Comparison of ENCODE assay signal across 10 mouse cellular contexts in genomic region chr7:19257390-19258022, GRCm38 (mm10). TPM values are rescaled to one million over a fixed set of nuclear protein-coding genes. Genes with fewer than 3 reads are reported as not detected.
DNase-seq lines count a peak whose midpoint lies in the region; ATAC-seq and TF ChIP-seq lines count a peak whose summit lies in the region.
"Had no signal": no experiment of that assay in that cellular context is flagged by ENCODE, and none has a peak within 500 bp of the region (broad histone marks: within the 10 kb centered on the region; RNA-seq: fewer than 3 reads in every experiment).

No protein-coding gene starts in this region.

- H3K27me3 ChIP-seq in heart, embryonic 16.5 days (ENCODE audit: control insufficient read depth, insufficient read depth, low read length), result no peaks in the 10 kb centered on the region
- no peaks in the 10 kb centered on the region for H3K27me3 ChIP-seq in neural tube, embryonic 14.5 days (ENCODE audit: control insufficient read depth, insufficient read depth, low read length)
- H3K27me3 ChIP-seq: limb, embryonic 15.5 days had no signal

- H3K9ac ChIP-seq in heart, embryonic 16.5 days (ENCODE audit: low read length), result no peak overlapping the region
- H3K9ac ChIP-seq in neural tube, embryonic 14.5 days (replicated peaks; ENCODE audit: low read depth, low read length), result no peak overlapping the region
- H3K9ac ChIP-seq: limb, embryonic 15.5 days had no signal

- no peak overlapping the region for H3K27ac ChIP-seq in heart, embryonic 16.5 days (ENCODE audit: low read length)
- H3K27ac ChIP-seq in neural tube, embryonic 14.5 days (ENCODE audit: low read depth, low read length), result no peak overlapping the region
- H3K27ac ChIP-seq: limb, embryonic 15.5 days had no signal

- 0 out of 2 replicates have a peak, but pooled peaks have one; percentile 31 for TF ChIP-seq POLR2A in lung, adult 2 months (IDR thresholded peaks at IDR 0.05; ENCODE audit: borderline replicate concordance, extremely low read depth, low read depth, low read length)

- peak; percentile 99 for ATAC-seq in erythroid progenitor cell, adult 5-6 weeks (replicated peaks; ENCODE audit: low FRiP score, poor library complexity, severe bottlenecking)
- ATAC-seq in heart, embryonic 16.5 days (replicated peaks; ENCODE audit: extremely low read depth, insufficient read depth, low FRiP score), result peak; percentile 71
- peak; percentile 65; the same call in 1 of the 2 replicates for ATAC-seq in neural tube, embryonic 14.5 days (ENCODE audit: low read depth)

- no peak overlapping the region for H3K4me2 ChIP-seq in heart, embryonic 16.5 days (ENCODE audit: low read depth, low read length)
- no peak overlapping the region for H3K4me2 ChIP-seq in neural tube, embryonic 14.5 days (ENCODE audit: low read depth, low read length)
- H3K4me2 ChIP-seq: limb, embryonic 15.5 days had no signal

- no peaks in the 10 kb centered on the region for H3K9me3 ChIP-seq in heart, embryonic 16.5 days (replicated peaks; ENCODE audit: control insufficient read depth, low read length)
- no peaks in the 10 kb centered on the region for H3K9me3 ChIP-seq in neural tube, embryonic 14.5 days (ENCODE audit: control insufficient read depth, low read length)
- H3K9me3 ChIP-seq: limb, embryonic 15.5 days had no signal

- no peak for TF ChIP-seq CTCF in lung, adult 2 months (IDR thresholded peaks at IDR 0.05; ENCODE audit: insufficient read depth, low read length)

- H3K4me1 ChIP-seq in heart, embryonic 16.5 days (ENCODE audit: control insufficient read depth, insufficient read depth, low read length), result peaks cover 6% of the 10 kb centered on the region; the same call in 1 of the 2 replicates
- H3K4me1 ChIP-seq in lung, adult 2 months (ENCODE audit: control insufficient read depth, insufficient read depth, low read length), result no peaks in the 10 kb centered on the region; the same call in 1 of the 2 replicates
- no peaks in the 10 kb centered on the region for H3K4me1 ChIP-seq in neural tube, embryonic 14.5 days (ENCODE audit: control insufficient read depth, insufficient read depth, low read length)

- no peak overlapping the region for H3K4me3 ChIP-seq in heart, embryonic 16.5 days (ENCODE audit: low read length)
- H3K4me3 ChIP-seq in lung, adult 2 months (replicated peaks; ENCODE audit: extremely low read depth, low read depth, low read length), result peak overlapping the region; percentile 11
- H3K4me3 ChIP-seq in neural tube, embryonic 14.5 days (ENCODE audit: low read depth, low read length), result no peak overlapping the region
- H3K4me3 ChIP-seq: limb, embryonic 15.5 days had no signal

- peaks cover 61% of the 10 kb centered on the region for H3K36me3 ChIP-seq in heart, embryonic 16.5 days (ENCODE audit: control insufficient read depth, insufficient read depth)
- H3K36me3 ChIP-seq in neural tube, embryonic 14.5 days (ENCODE audit: control insufficient read depth, insufficient read depth, low read length), result peaks cover 41% of the 10 kb centered on the region

- 38% methylated on average over 11 of the region's 11 CpGs for WGBS in heart, embryonic 16.5 days
- 30% methylated on average over 11 of the region's 11 CpGs for WGBS in lung, adult 2 months
- 36% methylated on average over 11 of the region's 11 CpGs for WGBS in neural tube, embryonic 14.5 days

- DNase-seq in thymus, postnatal 0 days (ENCODE audit: low spot score), result peak; percentile 26
- DNase-seq in thymus, postnatal 10 days (ENCODE audit: low spot score in 2 of 2), result no peak
- DNase-seq in kidney, postnatal 10 days, result peak; percentile 83
- DNase-seq in lung, adult 2 months, result peak; percentile 81
- DNase-seq in urinary bladder, postnatal 4 days (ENCODE audit: low spot score in 2 of 2), result peak; percentile 69 to 79

RNA-seq across cellular contexts. Expression of gene Vasp, which starts 14.1 kb away (rescaled TPM):
- 74.3 and 75.3 TPM in 2 replicates for polyA plus RNA-seq in thymus, postnatal 0 days (2015; fragmentation: Nextera tagmentation; extraction: Ambion mirVana)
- total RNA-seq in erythroid progenitor cell, adult 5-6 weeks (2015; ENCODE audit: low replicate concordance), result 34.0 and 58.7 TPM in 2 replicates
- 17.9 and 26.7 TPM in 2 replicates for total RNA-seq in erythroid progenitor cell, adult 5-6 weeks (2017; ENCODE audit: low replicate concordance)
- polyA plus RNA-seq in heart, embryonic 16.5 days (2015; fragmentation: Nextera tagmentation; extraction: Ambion mirVana), result 84.0 and 86.1 TPM in 2 replicates
- polyA plus RNA-seq in lung, adult 2 months (2012; rRNA removed), result 194 TPM in 2 replicates
- polyA plus RNA-seq in neural tube, embryonic 14.5 days (2014; fragmentation: Nextera tagmentation; extraction: Ambion mirVana), result 17.4 and 40.9 TPM in 2 replicates

RNA-seq across cellular contexts. Expression of gene Ppm1n, which starts 22.4 kb away (rescaled TPM):
- 0.27 and 0.30 TPM in 2 replicates for polyA plus RNA-seq in thymus, postnatal 0 days (2015; fragmentation: Nextera tagmentation; extraction: Ambion mirVana)
- not detected in 2 replicates for total RNA-seq in erythroid progenitor cell, adult 5-6 weeks (2015; ENCODE audit: low replicate concordance)
- total RNA-seq in erythroid progenitor cell, adult 5-6 weeks (2017; ENCODE audit: low replicate concordance), result not detected in 2 replicates
- polyA plus RNA-seq in heart, embryonic 16.5 days (2015; fragmentation: Nextera tagmentation; extraction: Ambion mirVana), result 0.11 TPM in 1 of 2 replicates, not detected in the other
- polyA plus RNA-seq in lung, adult 2 months (2012; rRNA removed), result 0.23 and 0.36 TPM in 2 replicates
- 0.66 and 0.75 TPM in 2 replicates for polyA plus RNA-seq in neural tube, embryonic 14.5 days (2014; fragmentation: Nextera tagmentation; extraction: Ambion mirVana)
- total RNA-seq: adrenal gland, adult 18-20 months had no signal

RNA-seq across cellular contexts. Expression of gene Rtn2, which starts 24.9 kb away (rescaled TPM):
- 1.6 and 2.2 TPM in 2 replicates for polyA plus RNA-seq in thymus, postnatal 0 days (2015; fragmentation: Nextera tagmentation; extraction: Ambion mirVana)
- 4.0 TPM in 1 of 2 replicates, not detected in the other for total RNA-seq in erythroid progenitor cell, adult 5-6 weeks (2015; ENCODE audit: low replicate concordance)
- total RNA-seq in erythroid progenitor cell, adult 5-6 weeks (2017; ENCODE audit: low replicate concordance), result not detected in 2 replicates
- 27.4 and 28.5 TPM in 2 replicates for polyA plus RNA-seq in heart, embryonic 16.5 days (2015; fragmentation: Nextera tagmentation; extraction: Ambion mirVana)
- 56.3 and 76.2 TPM in 2 replicates for polyA plus RNA-seq in lung, adult 2 months (2012; rRNA removed)
- polyA plus RNA-seq in neural tube, embryonic 14.5 days (2014; fragmentation: Nextera tagmentation; extraction: Ambion mirVana), result 115 and 118 TPM in 2 replicates

RNA-seq across cellular contexts. Expression of gene Opa3, which starts 29.4 kb away (rescaled TPM):
- polyA plus RNA-seq in thymus, postnatal 0 days (2015; fragmentation: Nextera tagmentation; extraction: Ambion mirVana), result 25.4 and 25.7 TPM in 2 replicates
- 19.8 and 25.6 TPM in 2 replicates for total RNA-seq in erythroid progenitor cell, adult 5-6 weeks (2015; ENCODE audit: low replicate concordance)
- total RNA-seq in erythroid progenitor cell, adult 5-6 weeks (2017; ENCODE audit: low replicate concordance), result 20.0 and 22.7 TPM in 2 replicates
- polyA plus RNA-seq in heart, embryonic 16.5 days (2015; fragmentation: Nextera tagmentation; extraction: Ambion mirVana), result 40.4 and 41.8 TPM in 2 replicates
- polyA plus RNA-seq in lung, adult 2 months (2012; rRNA removed), result 24.6 and 27.6 TPM in 2 replicates
- 36.6 and 37.6 TPM in 2 replicates for polyA plus RNA-seq in neural tube, embryonic 14.5 days (2014; fragmentation: Nextera tagmentation; extraction: Ambion mirVana)

RNA-seq across cellular contexts. Expression of gene Gpr4, which starts 45.2 kb away (rescaled TPM):
- 0.69 and 0.80 TPM in 2 replicates for polyA plus RNA-seq in thymus, postnatal 0 days (2015; fragmentation: Nextera tagmentation; extraction: Ambion mirVana)
- not detected in 2 replicates for total RNA-seq in erythroid progenitor cell, adult 5-6 weeks (2015; ENCODE audit: low replicate concordance)
- total RNA-seq in erythroid progenitor cell, adult 5-6 weeks (2017; ENCODE audit: low replicate concordance), result not detected in 2 replicates
- polyA plus RNA-seq in heart, embryonic 16.5 days (2015; fragmentation: Nextera tagmentation; extraction: Ambion mirVana), result 2.4 and 2.7 TPM in 2 replicates
- polyA plus RNA-seq in lung, adult 2 months (2012; rRNA removed), result 21.6 and 29.5 TPM in 2 replicates
- 2.9 and 3.4 TPM in 2 replicates for polyA plus RNA-seq in neural tube, embryonic 14.5 days (2014; fragmentation: Nextera tagmentation; extraction: Ambion mirVana)

Comparison
In these comparisons a context has a peak if more than half of its experiments do, and no peak if none do; other contexts are left out.
1. DNase-seq: peak in thymus, postnatal 0 days (single experiment), kidney, postnatal 10 days (single experiment), lung, adult 2 months (single experiment) and urinary bladder, postnatal 4 days (2 of 2); none in thymus, postnatal 10 days (0 of 2).
2. Peak in every context shown above with its lines, with median percentiles within 50 percentile points of each other: ATAC-seq.